Mouse (Mus musculus): ENCODE data around the gene Sash1. TPM values are rescaled to one million over a fixed set of nuclear protein-coding genes. Genes with fewer than 3 reads are reported as not detected.
A peak's percentile ranks its signal among the peaks of the same experiment; 100 is the strongest.

Sash1 gene
- total and polyA plus RNA-seq, 3 experiments: 0.09 to 0.59 (median 0.24) TPM

- H3K4me2 ChIP-seq (ENCODE audit: insufficient read depth, low read depth, poor library complexity, severe bottlenecking): no peak overlapping the region
- H3K9me3 ChIP-seq (replicated peaks; ENCODE audit: low read length): no peaks in the 10 kb centered on the region
- no peak for DNase-seq (ENCODE audit: extremely low read depth)
- peaks cover 0 to 12% of the 10 kb centered on the region in 2 experiments; a peak in 1 of 4 replicates for H3K4me1 ChIP-seq (ENCODE audit: control insufficient read depth in 1 of 2, insufficient read depth in 2 of 2)
- H3K4me3 ChIP-seq (replicated peaks in 1 of 3; ENCODE audit: low read depth in 2 of 3, low read length in 2 of 3, poor library complexity in 1 of 3): no peak overlapping the region
- H3K27me3 ChIP-seq (replicated peaks): no peaks in the 10 kb centered on the region
- TF ChIP-seq ZNF384 (IDR thresholded peaks at IDR 0.05; ENCODE audit: low read depth, low read length) (peak; percentile 46; the same call in 1 of the 2 replicates), CTCF (conservative IDR thresholded peaks at IDR 0.05 in 1 of 2, IDR thresholded peaks at IDR 0.05 in 1 of 2; ENCODE audit: low read depth in 2 of 2, low read length in 2 of 2) (no peak)
- H3K27ac ChIP-seq (ENCODE audit: insufficient read depth, low read depth): no peak overlapping the region
- in situ Hi-C loops (cut with MboI; ENCODE audit: low pct_ligation_motif_present, low pct_unique_long_range_greater_than_20kb, low sequenced_read_pairs): no loop called here
- dilution Hi-C loops (cut with MboI; ENCODE audit: extremely low pct_ligation_motif_present, extremely low pct_unique_long_range_greater_than_20kb, low sequenced_read_pairs): no loop called here
- H3K9ac ChIP-seq (ENCODE audit: insufficient read depth, low read depth): no peak overlapping the region
- no peaks in the 10 kb centered on the region for H3K36me3 ChIP-seq (replicated peaks in 1 of 2; ENCODE audit: control insufficient read depth in 1 of 2, insufficient read depth in 1 of 2, low read length in 1 of 2)
- no peaks in the 10 kb centered on the region for H3K79me2 ChIP-seq (replicated peaks; ENCODE audit: control insufficient read depth, extremely low read depth, insufficient read depth, poor library complexity, severe bottlenecking)
These were observed 129.1 kb downstream of the Sash1 start for GRCm38 (mm10) chr10:8756604-8757354.

- no peaks in the 10 kb centered on the region for H3K79me2 ChIP-seq (replicated peaks; ENCODE audit: control insufficient read depth, extremely low read depth, insufficient read depth, poor library complexity, severe bottlenecking)
- DNase-seq (ENCODE audit: extremely low read depth): no peak
- H3K4me3 ChIP-seq (replicated peaks in 1 of 3; ENCODE audit: low read depth in 2 of 3, low read length in 2 of 3, poor library complexity in 1 of 3): no peak overlapping the region
- TF ChIP-seq USF2 (conservative IDR thresholded peaks at IDR 0.05; ENCODE audit: low read depth, low read length) (no peak), NELFE (IDR thresholded peaks at IDR 0.05; ENCODE audit: low read depth, low read length) (no peak), MXI1 (IDR thresholded peaks at IDR 0.05; ENCODE audit: low read depth, low read length) (no peak), ELF1 (IDR thresholded peaks at IDR 0.05; ENCODE audit: low read depth, low read length) (no peak), POLR2A (IDR thresholded peaks at IDR 0.05; ENCODE audit: low read depth, low read length) (no peak), MYC (IDR thresholded peaks at IDR 0.05; ENCODE audit: low read depth, low read length) (no peak), POLR2AphosphoS2 (IDR thresholded peaks at IDR 0.05; ENCODE audit: low read depth, low read length) (no peak), ZNF384 (IDR thresholded peaks at IDR 0.05; ENCODE audit: low read depth, low read length) (no peak), NRF1 (IDR thresholded peaks at IDR 0.05; ENCODE audit: low read depth, low read length) (no peak), MAZ (IDR thresholded peaks at IDR 0.05; ENCODE audit: low read depth, low read length) (no peak), PAX5 (IDR thresholded peaks at IDR 0.05; ENCODE audit: low read length) (no peak)
- peaks cover 0 to 7% of the 10 kb centered on the region in 2 experiments; a peak in 1 of 4 replicates for H3K4me1 ChIP-seq (ENCODE audit: control insufficient read depth in 1 of 2, insufficient read depth in 2 of 2)
- H3K27me3 ChIP-seq (replicated peaks): no peaks in the 10 kb centered on the region
- no peak overlapping the region for H3K27ac ChIP-seq (ENCODE audit: insufficient read depth, low read depth)
- dilution Hi-C loops (cut with MboI; ENCODE audit: extremely low pct_ligation_motif_present, extremely low pct_unique_long_range_greater_than_20kb, low sequenced_read_pairs) (no loop called here), in situ Hi-C loops (cut with MboI; ENCODE audit: low pct_ligation_motif_present, low pct_unique_long_range_greater_than_20kb, low sequenced_read_pairs) (no loop called here)
- H3K9me3 ChIP-seq (replicated peaks; ENCODE audit: low read length): no peaks in the 10 kb centered on the region
- no peak overlapping the region for H3K9ac ChIP-seq (ENCODE audit: insufficient read depth, low read depth)
- no peak overlapping the region for H3K4me2 ChIP-seq (ENCODE audit: insufficient read depth, low read depth, poor library complexity, severe bottlenecking)
- H3K36me3 ChIP-seq (replicated peaks in 1 of 2; ENCODE audit: control insufficient read depth in 1 of 2, insufficient read depth in 1 of 2, low read length in 1 of 2): no peaks in the 10 kb centered on the region
These were observed 132.5 kb downstream of the Sash1 start for GRCm38 (mm10) chr10:8753377-8753776.

GRCm38 (mm10) chr10:8752436-8752835, 133.4 kb downstream of the Sash1 start:
- DNase-seq (ENCODE audit: extremely low read depth): no peak
- dilution Hi-C loops (cut with MboI; ENCODE audit: extremely low pct_ligation_motif_present, extremely low pct_unique_long_range_greater_than_20kb, low sequenced_read_pairs) (no loop called here), in situ Hi-C loops (cut with MboI; ENCODE audit: low pct_ligation_motif_present, low pct_unique_long_range_greater_than_20kb, low sequenced_read_pairs) (no loop called here)
- H3K4me3 ChIP-seq (replicated peaks in 1 of 3; ENCODE audit: low read depth in 2 of 3, low read length in 2 of 3, poor library complexity in 1 of 3): no peak overlapping the region
- no peaks in the 10 kb centered on the region for H3K27me3 ChIP-seq (replicated peaks)
- H3K79me2 ChIP-seq (replicated peaks; ENCODE audit: control insufficient read depth, extremely low read depth, insufficient read depth, poor library complexity, severe bottlenecking): no peaks in the 10 kb centered on the region
- H3K9me3 ChIP-seq (replicated peaks; ENCODE audit: low read length): peaks cover 4% of the 10 kb centered on the region
- no peaks in the 10 kb centered on the region for H3K36me3 ChIP-seq (replicated peaks in 1 of 2; ENCODE audit: control insufficient read depth in 1 of 2, insufficient read depth in 1 of 2, low read length in 1 of 2)
- no peak overlapping the region for H3K27ac ChIP-seq (ENCODE audit: insufficient read depth, low read depth)
- no peak overlapping the region for H3K9ac ChIP-seq (ENCODE audit: insufficient read depth, low read depth)
- peaks cover 0 to 7% of the 10 kb centered on the region in 2 experiments; a peak in 1 of 4 replicates for H3K4me1 ChIP-seq (ENCODE audit: control insufficient read depth in 1 of 2, insufficient read depth in 2 of 2)
- no peak overlapping the region for H3K4me2 ChIP-seq (ENCODE audit: insufficient read depth, low read depth, poor library complexity, severe bottlenecking)
- TF ChIP-seq MYC (IDR thresholded peaks at IDR 0.05; ENCODE audit: low read depth, low read length): no peak
- no peak for TF ChIP-seq ZC3H11A (IDR thresholded peaks at IDR 0.05; ENCODE audit: low read depth, low read length)
- no peak for TF ChIP-seq POLR2A (IDR thresholded peaks at IDR 0.05; ENCODE audit: low read depth, low read length)
- no peak for TF ChIP-seq HCFC1 (IDR thresholded peaks at IDR 0.05; ENCODE audit: low read depth, low read length)
- TF ChIP-seq MAZ (IDR thresholded peaks at IDR 0.05; ENCODE audit: low read depth, low read length): no peak
- TF ChIP-seq SIN3A (IDR thresholded peaks at IDR 0.05; ENCODE audit: low read length): no peak
- TF ChIP-seq MAX (IDR thresholded peaks at IDR 0.05; ENCODE audit: low read length): no peak
- no peak for TF ChIP-seq USF2 (conservative IDR thresholded peaks at IDR 0.05; ENCODE audit: low read depth, low read length)
- TF ChIP-seq ZNF384 (IDR thresholded peaks at IDR 0.05; ENCODE audit: low read depth, low read length): no peak
- no peak for TF ChIP-seq RCOR1 (conservative IDR thresholded peaks at IDR 0.05; ENCODE audit: low read depth, low read length)
- TF ChIP-seq MXI1 (IDR thresholded peaks at IDR 0.05; ENCODE audit: low read depth, low read length): no peak
- TF ChIP-seq TBP (conservative IDR thresholded peaks at IDR 0.05; ENCODE audit: low read depth, low read length): no peak

Measured in CH12.LX (cell line).